Mouse (Mus musculus) CH12.LX (cell line): ENCODE data around the gene Ankib1. TPM values are rescaled to one million over a fixed set of nuclear protein-coding genes. Genes with fewer than 3 reads are reported as not detected.

ENCODE experiments used
- DNase-seq: peaks from one replicate; pipeline ENCODE4 v3.0.0-alpha.2; 2013; ENCODE audit errors: extremely low read depth
- H3K27ac ChIP-seq: 2 replicates; pipeline ENCODE4 v1.5.1; 2012; ENCODE audit warnings: low read depth, mild to moderate bottlenecking, control low read depth, moderate library complexity; ENCODE audit not compliant: insufficient read depth
- H3K27me3 ChIP-seq: replicated peaks from 2 replicates; pipeline ENCODE3; 2012; ENCODE audit warnings: inconsistent platforms
- H3K36me3 ChIP-seq, 2 experiments: replicated peaks in 1 of 2; 2 replicates each; pipeline versions ENCODE3 to v1.6.1; 2012; ENCODE audit warnings: inconsistent platforms in 1 of 2, low read length in 1 of 2, mild to moderate bottlenecking in 1 of 2, mixed read lengths in 1 of 2, moderate library complexity in 1 of 2; ENCODE audit not compliant: control insufficient read depth in 1 of 2, insufficient read depth in 1 of 2
- H3K4me1 ChIP-seq, 2 experiments: 2 replicates each; pipeline ENCODE4 v1.6.1; 2012; ENCODE audit warnings: inconsistent platforms in 1 of 2, moderate library complexity in 1 of 2; ENCODE audit not compliant: insufficient read depth in 2 of 2, control insufficient read depth in 1 of 2
- H3K4me2 ChIP-seq: 2 replicates; pipeline ENCODE4 v1.6.1; 2012; ENCODE audit warnings: low read depth, mild to moderate bottlenecking, control low read depth; ENCODE audit not compliant: poor library complexity, insufficient read depth, severe bottlenecking
- H3K4me3 ChIP-seq, 3 experiments: fragments of 150-350 bp in 1 of 3; sonication (generic) in 1 of 3; replicated peaks in 1 of 3; 2 replicates each; pipeline versions ENCODE3 to v1.5.1; 2011 to 2012; ENCODE audit warnings: low read depth in 2 of 3, low read length in 2 of 3, mild to moderate bottlenecking in 2 of 3, moderate library complexity in 2 of 3, control low read depth in 1 of 3, improper control_type of control experiment in 1 of 3, inconsistent platforms in 1 of 3, mixed read lengths in 1 of 3; ENCODE audit not compliant: poor library complexity in 1 of 3
- H3K79me2 ChIP-seq: replicated peaks from 2 replicates; pipeline ENCODE4 v1.6.1; 2012; ENCODE audit warnings: mild to moderate bottlenecking, moderate library complexity; ENCODE audit not compliant: control insufficient read depth, poor library complexity, insufficient read depth, severe bottlenecking; ENCODE audit errors: extremely low read depth
- H3K9ac ChIP-seq: 2 replicates; pipeline ENCODE4 v1.6.1; 2012; ENCODE audit warnings: low read depth, mild to moderate bottlenecking, control low read depth, moderate library complexity; ENCODE audit not compliant: insufficient read depth
- H3K9me3 ChIP-seq: replicated peaks from 2 replicates; pipeline ENCODE3; 2012; ENCODE audit warnings: low read length, inconsistent platforms, mixed read lengths
- BHLHE40 ChIP-seq: IDR thresholded peaks from 2 replicates; pipeline ENCODE4 v1.6.1; 2011; ENCODE audit warnings: mild to moderate bottlenecking, low read depth, low read length, improper control_type of control experiment
- CHD2 ChIP-seq: IDR thresholded peaks from 2 replicates; pipeline ENCODE4 v1.6.1; 2011; ENCODE audit warnings: low read length, improper control_type of control experiment
- E2F4 ChIP-seq: IDR thresholded peaks from 2 replicates; pipeline ENCODE4 v1.6.1; 2011; ENCODE audit warnings: low read depth, low read length, improper control_type of control experiment; ENCODE audit not compliant: insufficient replicate concordance
- ELF1 ChIP-seq: IDR thresholded peaks from 2 replicates; pipeline ENCODE4 v1.6.1; 2014; ENCODE audit warnings: low read depth, mild to moderate bottlenecking, inconsistent platforms, low read length, improper control_type of control experiment
- EP300 ChIP-seq: IDR thresholded peaks from 2 replicates; pipeline ENCODE4 v1.6.1; 2011; ENCODE audit warnings: low read length, improper control_type of control experiment
- JUN ChIP-seq: IDR thresholded peaks from 2 replicates; pipeline ENCODE4 v1.6.1; 2011; ENCODE audit warnings: low read depth, mild to moderate bottlenecking, low read length, improper control_type of control experiment, moderate library complexity; ENCODE audit not compliant: insufficient read depth
- JUND ChIP-seq: conservative IDR thresholded peaks from 2 replicates; pipeline ENCODE4 v1.6.1; 2011; ENCODE audit warnings: low read depth, low read length, improper control_type of control experiment
- MAX ChIP-seq: IDR thresholded peaks from 2 replicates; pipeline ENCODE4 v1.6.1; 2011; ENCODE audit warnings: low read length, improper control_type of control experiment
- MAZ ChIP-seq: IDR thresholded peaks from 2 replicates; pipeline ENCODE4 v1.6.1; 2012; ENCODE audit warnings: low read depth, mild to moderate bottlenecking, inconsistent platforms, low read length, improper control_type of control experiment, moderate library complexity
- MEF2A ChIP-seq: IDR thresholded peaks from 2 replicates; pipeline ENCODE4 v1.6.1; 2014; ENCODE audit warnings: low read depth, mild to moderate bottlenecking, inconsistent platforms, low read length, improper control_type of control experiment, borderline replicate concordance
- MXI1 ChIP-seq: IDR thresholded peaks from 2 replicates; pipeline ENCODE4 v1.6.1; 2011; ENCODE audit warnings: mild to moderate bottlenecking, low read depth, low read length, improper control_type of control experiment
- MYC ChIP-seq: IDR thresholded peaks from 2 replicates; pipeline ENCODE4 v1.6.1; 2011; ENCODE audit warnings: low read depth, mild to moderate bottlenecking, improper control_type of control experiment, low read length
- NRF1 ChIP-seq: IDR thresholded peaks from 2 replicates; pipeline ENCODE4 v1.6.1; 2014; ENCODE audit warnings: low read depth, mild to moderate bottlenecking, inconsistent platforms, low read length, improper control_type of control experiment, moderate library complexity
- PAX5 ChIP-seq: IDR thresholded peaks from 2 replicates; pipeline ENCODE4 v1.6.1; 2012; ENCODE audit warnings: low read length, inconsistent platforms, mixed read lengths
- POLR2A ChIP-seq: IDR thresholded peaks from 2 replicates; pipeline ENCODE4 v1.6.1; 2011; ENCODE audit warnings: low read depth, mild to moderate bottlenecking, improper control_type of control experiment, low read length
- POLR2AphosphoS2 ChIP-seq: IDR thresholded peaks from 2 replicates; pipeline ENCODE4 v1.6.1; 2011; ENCODE audit warnings: low read depth, low read length, improper control_type of control experiment
- RAD21 ChIP-seq: IDR thresholded peaks from 2 replicates; pipeline ENCODE4 v1.6.1; 2011; ENCODE audit warnings: low read depth, mild to moderate bottlenecking, low read length, improper control_type of control experiment, moderate library complexity
- SIN3A ChIP-seq: IDR thresholded peaks from 2 replicates; pipeline ENCODE4 v1.6.1; 2012; ENCODE audit warnings: low read length, improper control_type of control experiment, inconsistent platforms
- SMC3 ChIP-seq: IDR thresholded peaks from 2 replicates; pipeline ENCODE4 v1.6.1; 2011; ENCODE audit warnings: low read depth, low read length, improper control_type of control experiment
- USF1 ChIP-seq: IDR thresholded peaks from 2 replicates; pipeline ENCODE4 v1.6.1; 2014; ENCODE audit warnings: low read depth, mild to moderate bottlenecking, inconsistent platforms, low read length, improper control_type of control experiment
- ZC3H11A ChIP-seq: IDR thresholded peaks from 2 replicates; pipeline ENCODE4 v1.6.1; 2012; ENCODE audit warnings: low read depth, mild to moderate bottlenecking, inconsistent platforms, low read length, improper control_type of control experiment
- ZNF384 ChIP-seq: IDR thresholded peaks from 2 replicates; pipeline ENCODE4 v1.6.1; 2012; ENCODE audit warnings: low read depth, low read length, improper control_type of control experiment, inconsistent platforms
- dilution Hi-C: fragments of 300-500 bp; cut with MboI; formaldehyde crosslinking; loops from 2 replicates; pipeline ENCODE4 v1.14.3; 2020; ENCODE audit warnings: low sequenced_read_pairs; ENCODE audit not compliant: extremely low pct_unique_long_range_greater_than_20kb, extremely low pct_ligation_motif_present
- in situ Hi-C: fragments of 300-500 bp; cut with MboI; formaldehyde crosslinking; loops from 3 replicates; pipeline ENCODE4 v1.14.3; 2019; ENCODE audit warnings: low sequenced_read_pairs, low pct_ligation_motif_present, low pct_unique_long_range_greater_than_20kb, mixed read lengths
- polyA plus RNA-seq: library from polyadenylated mRNA; unstranded; fragments of >175 nt; gene quantifications from 2 replicates; pipeline ENCODE4 v1.2.1, GENCODE M21; 2012; ENCODE audit warnings: low read depth; ENCODE audit not compliant: insufficient read length
- total RNA-seq, 2 experiments: library from RNA; depleted of rRNA; stranded (reverse); fragments of 300-350 nt in 1 of 2; fragments of >200 nt in 1 of 2; gene quantifications; 2 replicates each; pipeline ENCODE4 v1.2.3; 2012 to 2014

Ankib1 gene
- total and polyA plus RNA-seq, 3 experiments = 13.7 to 19.3 (median 16.6) TPM

GRCm38 (mm10) chr5:3665225-3665624, 137.5 kb downstream of the Ankib1 start:
- TF ChIP-seq MAX (no peak), ZC3H11A (no peak), POLR2AphosphoS2 (no peak)
- dilution Hi-C loops (no loop called here), in situ Hi-C loops (no loop called here)
- no peaks in the 10 kb centered on the region for H3K36me3 ChIP-seq
- H3K27ac ChIP-seq = no peak overlapping the region
- H3K9ac ChIP-seq = no peak overlapping the region
- H3K79me2 ChIP-seq = no peaks in the 10 kb centered on the region
- no peak overlapping the region for H3K4me3 ChIP-seq
- 0 out of 4 replicates have a peak, but pooled peaks cover 0 to 2% of the 10 kb centered on the region in 2 experiments for H3K4me1 ChIP-seq
- DNase-seq = no peak
- H3K4me2 ChIP-seq = no peak overlapping the region
- peaks cover 2% of the 10 kb centered on the region for H3K27me3 ChIP-seq
- no peaks in the 10 kb centered on the region for H3K9me3 ChIP-seq

GRCm38 (mm10) chr5:3657085-3657484, 145.6 kb downstream of the Ankib1 start, which contains the start of gene Gatad1:
Gene Gatad1 (minus strand): TSS chr5:3657185.
- Histone ChIP-seq H3K4me3 (no peak within 1 kb of the TSS), H3K27ac (no peak within 1 kb of the TSS), H3K4me1 (peaks cover 0 to 15% of the 10 kb centered on the region in 2 experiments; a peak in 2 of 4 replicates), H3K27me3 (peaks cover 2% of the 10 kb centered on the region), H3K9me3 (peaks cover 4% of the 10 kb centered on the region), H3K79me2 (no peaks in the 10 kb centered on the region), H3K36me3 (no peaks in the 10 kb centered on the region), H3K4me2 (no peak within 1 kb of the TSS), H3K9ac (no peak within 1 kb of the TSS)
- dilution Hi-C loops (no loop called here), in situ Hi-C loops (no loop called here)
- no peak for TF ChIP-seq SIN3A
- TF ChIP-seq MYC = no peak
- no peak for TF ChIP-seq CHD2
- TF ChIP-seq ZNF384 = no peak
- TF ChIP-seq MAZ = no peak
- no peak for TF ChIP-seq MEF2A
- TF ChIP-seq POLR2A = no peak
- TF ChIP-seq NRF1 = no peak
- no peak for TF ChIP-seq ELF1
- TF ChIP-seq MXI1 = no peak
- no peak for TF ChIP-seq BHLHE40
- no peak for TF ChIP-seq E2F4
- TF ChIP-seq PAX5 = no peak
- no peak for TF ChIP-seq JUND
- no peak for TF ChIP-seq SMC3
- no peak for TF ChIP-seq EP300
- TF ChIP-seq USF1 = no peak
- TF ChIP-seq JUN = no peak
- TF ChIP-seq RAD21 = no peak
- no peak for TF ChIP-seq POLR2AphosphoS2
- no peak for DNase-seq
